8 mouse cellular contexts compared by ENCODE assay signal in genomic region chr17:56757416-56758123, GRCm38 (mm10). TPM values are rescaled to one million over a fixed set of nuclear protein-coding genes. Genes with fewer than 3 reads are reported as not detected.
A peak's percentile ranks its signal among the peaks of the same experiment; 100 is the strongest.
DNase-seq lines count a peak whose midpoint lies in the region; ATAC-seq and TF ChIP-seq lines count a peak whose summit lies in the region.

Nrtn (minus strand) TSS chr17:56757530.

- no peak within 1 kb of the TSS for H3K27ac ChIP-seq in hindbrain, embryonic 12.5 days
- H3K27ac ChIP-seq in small intestine, adult 2 months (ENCODE audit: insufficient read depth, low read depth, low read length), result 0 out of 2 replicates have a peak within 1 kb of the TSS, but pooled peaks have one; percentile 26

- intact Hi-C loops in left cerebral cortex, postnatal 36 days (cut with DNase I), result loop anchor here (5.0 kb wide), 1 partner anchor 40 kb away; the partner anchor contains the start of genes Ndufa11 and Vmac

- DNase-seq in R1 (ENCODE audit: low read depth, low spot score), result peak; percentile 87
- DNase-seq in cerebellum, adult 9-11 months, result peak; percentile 39
- DNase-seq in gastrocnemius, adult 18-20 months (ENCODE audit: low spot score), result peak; percentile 86
- peak; percentile 48 to 49 for DNase-seq in left cerebral cortex, postnatal 36 days (ENCODE audit: low spot score in 2 of 2)

- TF ChIP-seq POLR2A in small intestine, adult 2 months (IDR thresholded peaks at IDR 0.05; ENCODE audit: low read depth, low read length), result no peak

- under 1% methylated on average over 39 of the region's 48 CpGs for WGBS in hindbrain, embryonic 12.5 days
- WGBS in small intestine, adult 2 months, result under 1% methylated on average over 41 of the region's 48 CpGs

- peak within 1 kb of the TSS; percentile 56 for H3K9ac ChIP-seq in hindbrain, embryonic 12.5 days

- peak within 1 kb of the TSS; percentile 88 for H3K4me2 ChIP-seq in hindbrain, embryonic 12.5 days (replicated peaks)

- no peaks in the 10 kb centered on the region for H3K36me3 ChIP-seq in hindbrain, embryonic 12.5 days
- H3K36me3 ChIP-seq in small intestine, adult 2 months (ENCODE audit: control insufficient read depth, insufficient read depth, low read length), result no peaks in the 10 kb centered on the region

- no peaks in the 10 kb centered on the region for H3K9me3 ChIP-seq in hindbrain, embryonic 12.5 days (replicated peaks)

- H3K4me3 ChIP-seq in hindbrain, embryonic 12.5 days, result peak within 1 kb of the TSS; percentile 42
- peak within 1 kb of the TSS; percentile 64 for H3K4me3 ChIP-seq in small intestine, adult 2 months (ENCODE audit: low read depth, low read length)

- no peak for TF ChIP-seq CTCF in small intestine, adult 2 months (IDR thresholded peaks at IDR 0.05; ENCODE audit: extremely low read depth, insufficient read length, insufficient replicate concordance, low read depth, low read length)

- ATAC-seq in hindbrain, embryonic 12.5 days (ENCODE audit: low FRiP score), result peak; percentile 23
- peak; percentile 41 for ATAC-seq in megakaryocyte-erythroid progenitor cell, adult 5-6 weeks (replicated peaks; ENCODE audit: low FRiP score, low TSS enrichment, poor library complexity, severe bottlenecking)
- no peak for ATAC-seq in activated CD4-positive, CD25-positive, alpha-beta regulatory T cell, adult 4 months

- peaks cover 27% of the 10 kb centered on the region for H3K4me1 ChIP-seq in hindbrain, embryonic 12.5 days
- H3K4me1 ChIP-seq in small intestine, adult 2 months (ENCODE audit: control insufficient read depth, insufficient read depth, insufficient read length, low read length), result peaks cover 16% of the 10 kb centered on the region

- H3K27me3 ChIP-seq in hindbrain, embryonic 12.5 days, result peaks cover 78% of the 10 kb centered on the region
- H3K27me3 ChIP-seq in small intestine, adult 2 months (ENCODE audit: control insufficient read depth, insufficient read depth, low read length), result no peaks in the 10 kb centered on the region

RNA-seq across cellular contexts. Expression of gene Nrtn, which starts in this region (rescaled TPM):
- 1 to 10 TPM; 2.6 to 3.3 TPM for total RNA-seq in gastrocnemius, adult 18-20 months (2021)
- 3.9 and 5.1 TPM in 2 replicates for polyA plus RNA-seq in hindbrain, embryonic 12.5 days (2016; fragmentation: Nextera tagmentation; extraction: Ambion mirVana)
- 1 to 10 TPM; 5.9 to 7.3 TPM for total RNA-seq in left cerebral cortex, postnatal 36 days (2021)
- total RNA-seq in megakaryocyte-erythroid progenitor cell, adult 5-6 weeks (2014; fragmentation: Nextera tagmentation), result not detected in 2 replicates
- total RNA-seq in megakaryocyte-erythroid progenitor cell, adult 5-6 weeks (2017), result not detected in 2 replicates
- polyA plus RNA-seq in small intestine, adult 2 months (2012; rRNA removed), result 34.9 and 36.8 TPM in 2 replicates
- polyA plus RNA-seq in activated CD4-positive, CD25-positive, alpha-beta regulatory T cell, adult 4 months (2017; shearing (Covaris generic)), result not detected

Comparison
In these comparisons a context has a peak if more than half of its experiments do, and no peak if none do; other contexts are left out.
1. Peak in ATAC-seq in megakaryocyte-erythroid progenitor cell, adult 5-6 weeks; RNA of the gene not detected or under 1 TPM.